Mouse (Mus musculus) midbrain, embryonic 16.5 days (tissue): ENCODE measurements around the gene Ccser1. TPM values are rescaled to one million over a fixed set of nuclear protein-coding genes. Genes with fewer than 3 reads are reported as not detected.

ENCODE experiments used
- ATAC-seq: fragments of 200-750 bp; cut with Nextera tagmentation; 2 replicates; pipeline ENCODE4 v1.8.0; 2017; ENCODE audit warnings: moderate TSS enrichment
- H3K27ac ChIP-seq: fragments of 300-500 bp; sonication (generic); 2 replicates; pipeline ENCODE4 v1.5.1; 2014; ENCODE audit warnings: mild to moderate bottlenecking, low read length, mixed read lengths
- H3K27me3 ChIP-seq: fragments of 300-500 bp; sonication (generic); 2 replicates; pipeline ENCODE4 v1.6.1; 2014; ENCODE audit warnings: low read depth, low read length, mixed read lengths; ENCODE audit not compliant: control insufficient read depth, insufficient read depth
- H3K36me3 ChIP-seq: fragments of 300-500 bp; sonication (generic); 2 replicates; pipeline ENCODE4 v1.6.1; 2014; ENCODE audit warnings: mild to moderate bottlenecking, low read length, moderate library complexity, mixed read lengths; ENCODE audit not compliant: control insufficient read depth, insufficient read depth
- H3K4me1 ChIP-seq: fragments of 300-500 bp; sonication (generic); 2 replicates; pipeline ENCODE4 v1.6.1; 2014; ENCODE audit warnings: mild to moderate bottlenecking, low read length, mixed read lengths; ENCODE audit not compliant: control insufficient read depth, insufficient read depth
- H3K4me2 ChIP-seq: fragments of 300-500 bp; sonication (generic); 2 replicates; pipeline ENCODE4 v1.6.1; 2014; ENCODE audit warnings: mild to moderate bottlenecking, low read length, mixed read lengths
- H3K4me3 ChIP-seq: fragments of 300-500 bp; sonication (generic); 2 replicates; pipeline ENCODE4 v1.5.1; 2014; ENCODE audit warnings: low read depth, mild to moderate bottlenecking, low read length, moderate library complexity, mixed read lengths
- H3K9ac ChIP-seq: fragments of 300-500 bp; sonication (generic); 2 replicates; pipeline ENCODE4 v1.6.1; 2014; ENCODE audit warnings: low read depth, low read length, mixed read lengths
- H3K9me3 ChIP-seq: fragments of 300-500 bp; sonication (generic); replicated peaks from 2 replicates; pipeline ENCODE4 v1.6.1; 2014; ENCODE audit warnings: mild to moderate bottlenecking, low read length, mixed read lengths; ENCODE audit not compliant: control insufficient read depth, poor library complexity, severe bottlenecking
- WGBS: fragments of 180-500 bp; shearing (Covaris S2); extraction: QIAGEN DNeasy Blood & Tissue Kit; methylation state at CpG from one replicate; pipeline ENCODE4 v1.1.7; 2014; 5-methylcytosine and 5-hydroxymethylcytosine counted together
- polyA plus RNA-seq: library from polyadenylated mRNA; unstranded; fragments of >200 nt; fragmentation: Nextera tagmentation; extraction: Ambion mirVana; gene quantifications from 2 replicates; pipeline ENCODE4 v1.2.1, GENCODE M21; 2015

The Ccser1 gene
- polyA plus RNA-seq, 1 experiment from 2014 or later, result 19.8 TPM

DNA sequence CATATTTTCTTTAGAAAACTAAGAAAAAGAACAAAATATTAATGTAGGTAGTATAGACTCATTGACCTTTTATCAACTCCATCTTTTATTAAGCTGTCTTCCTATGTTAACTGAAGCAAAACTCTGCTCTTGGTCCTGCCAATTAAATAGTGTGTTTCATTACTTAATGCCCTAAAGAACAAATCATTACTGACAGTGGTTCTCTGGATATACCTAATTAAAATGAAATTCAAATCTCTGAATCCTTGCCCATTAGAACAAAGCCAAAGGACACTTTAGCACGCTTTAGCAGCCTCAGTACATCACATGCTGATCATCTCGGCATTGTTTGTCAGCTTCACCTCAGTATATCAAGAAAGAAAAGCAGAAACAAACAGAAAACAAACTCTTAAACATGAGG is 952.4 kb downstream of the Ccser1 start:
- Histone ChIP-seq H3K4me3 (no peak overlapping the region), H3K4me1 (no peaks in the 10 kb centered on the region), H3K36me3 (no peaks in the 10 kb centered on the region), H3K27ac (no peak overlapping the region), H3K4me2 (no peak overlapping the region), H3K9ac (no peak overlapping the region), H3K27me3 (no peaks in the 10 kb centered on the region), H3K9me3 (no peaks in the 10 kb centered on the region)
- WGBS, result 68% methylated on average over 2 of the region's 2 CpGs
- ATAC-seq, result no peak

DNA sequence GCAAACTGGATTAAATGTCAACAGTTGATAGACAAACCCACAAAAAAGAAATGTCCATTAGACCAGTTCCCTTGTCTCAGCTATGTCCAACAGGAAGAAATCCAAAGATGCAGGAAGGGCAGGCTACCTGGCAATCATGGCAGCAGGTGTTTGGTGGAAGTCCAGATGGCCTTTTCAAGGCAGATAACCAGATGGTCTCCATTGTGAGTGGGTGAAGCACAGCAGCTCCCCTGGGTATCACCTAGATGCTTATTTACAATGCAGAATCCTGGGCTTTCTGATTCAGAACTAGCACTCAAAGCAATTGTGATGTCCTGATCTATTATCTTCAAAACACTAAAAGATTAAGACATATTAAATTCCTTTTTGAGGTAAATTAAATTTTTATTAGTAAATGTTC is 980.2 kb downstream of the Ccser1 start:
- ATAC-seq, result no peak
- no peaks in the 10 kb centered on the region for H3K4me1 ChIP-seq
- no peaks in the 10 kb centered on the region for H3K9me3 ChIP-seq
- no peak overlapping the region for H3K9ac ChIP-seq
- H3K27ac ChIP-seq, result no peak overlapping the region
- H3K4me2 ChIP-seq, result no peak overlapping the region
- H3K36me3 ChIP-seq, result no peaks in the 10 kb centered on the region
- H3K4me3 ChIP-seq, result no peak overlapping the region
- H3K27me3 ChIP-seq, result no peaks in the 10 kb centered on the region

DNA sequence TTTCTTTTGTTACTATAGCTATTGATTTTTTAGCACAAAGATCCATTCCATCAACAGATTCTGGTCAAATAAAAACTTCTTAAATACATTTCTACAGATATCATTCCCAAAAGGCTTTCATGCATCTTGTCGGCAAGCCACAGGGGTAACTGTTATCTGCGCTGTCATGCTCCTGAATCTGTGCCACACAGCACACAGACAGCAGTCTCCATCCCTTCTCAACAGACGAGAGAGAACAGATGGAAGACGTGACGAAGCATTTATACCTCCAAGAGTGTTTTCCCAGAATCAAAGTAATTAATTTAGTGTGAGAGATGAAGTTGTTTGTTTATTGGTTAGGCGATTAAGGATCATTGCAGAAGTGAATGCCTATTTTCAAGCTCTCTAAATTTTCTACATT is 982.5 kb downstream of the Ccser1 start:
- ATAC-seq, result no peak
- Histone ChIP-seq H3K27ac (no peak overlapping the region), H3K9ac (no peak overlapping the region), H3K9me3 (no peaks in the 10 kb centered on the region), H3K36me3 (no peaks in the 10 kb centered on the region), H3K27me3 (no peaks in the 10 kb centered on the region), H3K4me3 (no peak overlapping the region), H3K4me2 (no peak overlapping the region), H3K4me1 (no peaks in the 10 kb centered on the region)
- 60% methylated on average over 6 of the region's 6 CpGs for WGBS

DNA sequence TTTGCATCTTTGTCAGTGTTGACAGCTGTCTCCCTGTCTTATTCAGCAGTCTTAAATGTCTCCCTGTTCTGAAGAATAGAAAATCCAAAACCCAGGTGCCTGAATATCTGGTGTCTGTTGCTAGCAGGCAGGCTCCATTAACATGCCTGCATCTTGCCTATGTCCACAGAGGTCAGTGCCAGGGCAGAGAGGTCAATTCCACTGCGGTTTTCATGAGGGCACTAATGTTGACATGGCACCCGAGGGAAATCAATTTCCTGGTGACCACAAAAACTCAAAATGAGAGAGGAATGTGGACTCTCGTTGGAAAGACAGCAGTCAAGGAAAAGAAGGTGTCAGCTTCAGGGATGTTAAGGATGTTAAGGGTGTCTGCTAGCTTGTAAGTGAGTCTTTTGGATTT is 983.7 kb downstream of the Ccser1 start:
- Histone ChIP-seq H3K9ac (no peak overlapping the region), H3K36me3 (no peaks in the 10 kb centered on the region), H3K4me3 (no peak overlapping the region), H3K4me2 (no peak overlapping the region), H3K9me3 (no peaks in the 10 kb centered on the region), H3K27me3 (no peaks in the 10 kb centered on the region), H3K4me1 (no peaks in the 10 kb centered on the region), H3K27ac (no peak overlapping the region)
- ATAC-seq, result no peak
- WGBS, result 52% methylated on average over 3 of the region's 3 CpGs

DNA sequence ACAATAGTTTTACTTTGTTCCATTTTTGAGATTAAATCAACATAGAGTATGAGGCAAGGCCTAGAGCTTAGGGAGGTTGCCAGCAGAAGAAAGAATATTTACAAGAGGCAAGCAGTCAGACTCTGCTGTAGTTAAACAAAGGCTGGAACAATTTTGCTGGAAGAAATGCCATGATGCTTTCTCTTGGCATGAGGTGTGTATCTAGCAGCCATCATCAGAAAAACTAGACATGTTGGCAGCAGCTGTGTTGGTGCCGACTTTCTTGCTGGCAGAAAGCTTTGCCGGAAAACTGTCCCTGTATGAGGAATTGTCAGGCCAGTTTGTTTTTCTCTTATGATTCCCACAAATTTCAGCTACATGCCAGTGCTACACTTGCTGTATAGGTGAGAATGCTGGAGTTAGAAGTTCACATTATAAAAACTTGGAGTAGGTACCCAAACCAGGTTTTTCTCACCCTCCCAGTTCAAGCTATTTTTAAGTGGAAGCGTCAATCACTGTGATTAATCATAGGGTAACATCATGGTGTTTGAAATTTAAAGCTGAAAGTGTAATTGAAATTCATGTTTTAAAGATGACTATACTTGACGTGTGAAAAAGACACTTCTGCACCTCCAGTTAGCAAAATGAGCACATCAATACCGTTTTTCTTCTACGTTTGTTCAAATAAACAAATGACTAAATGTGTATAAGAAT is 1016.5 kb downstream of the Ccser1 start:
- Histone ChIP-seq H3K27me3 (no peaks in the 10 kb centered on the region), H3K4me2 (no peak overlapping the region), H3K4me1 (no peaks in the 10 kb centered on the region; the same call in 1 of the 2 replicates), H3K9me3 (no peaks in the 10 kb centered on the region), H3K27ac (no peak overlapping the region), H3K36me3 (no peaks in the 10 kb centered on the region), H3K4me3 (no peak overlapping the region), H3K9ac (no peak overlapping the region)
- WGBS, result 87% methylated on average over 6 of the region's 6 CpGs
- no peak for ATAC-seq

DNA sequence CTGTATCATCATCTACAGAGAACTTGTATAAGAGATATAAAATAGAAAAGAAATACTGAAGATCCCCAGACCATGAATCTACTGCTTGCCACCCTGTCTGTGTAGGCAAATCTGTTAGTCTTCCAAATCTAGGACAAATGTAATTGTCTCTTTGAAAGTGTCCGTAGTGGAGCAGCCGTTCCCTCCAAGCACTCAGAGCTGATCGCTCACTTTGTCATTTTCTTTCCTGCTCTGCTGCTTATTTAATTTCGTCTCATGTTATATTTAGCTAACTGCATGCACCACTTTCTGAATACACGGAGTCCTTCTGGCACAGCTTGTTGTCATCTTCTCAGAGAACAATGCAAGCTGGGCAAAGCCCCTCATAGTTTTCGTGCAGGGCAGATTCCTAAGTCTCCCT is 1018.6 kb downstream of the Ccser1 start:
- Histone ChIP-seq H3K9ac (no peak overlapping the region), H3K27ac (no peak overlapping the region), H3K4me1 (no peaks in the 10 kb centered on the region; the same call in 1 of the 2 replicates), H3K9me3 (no peaks in the 10 kb centered on the region), H3K27me3 (no peaks in the 10 kb centered on the region), H3K4me3 (no peak overlapping the region), H3K36me3 (no peaks in the 10 kb centered on the region), H3K4me2 (no peak overlapping the region)
- whole genome bisulfite sequencing, result 39% methylated on average over 6 of the region's 6 CpGs
- no peak for ATAC-seq

DNA sequence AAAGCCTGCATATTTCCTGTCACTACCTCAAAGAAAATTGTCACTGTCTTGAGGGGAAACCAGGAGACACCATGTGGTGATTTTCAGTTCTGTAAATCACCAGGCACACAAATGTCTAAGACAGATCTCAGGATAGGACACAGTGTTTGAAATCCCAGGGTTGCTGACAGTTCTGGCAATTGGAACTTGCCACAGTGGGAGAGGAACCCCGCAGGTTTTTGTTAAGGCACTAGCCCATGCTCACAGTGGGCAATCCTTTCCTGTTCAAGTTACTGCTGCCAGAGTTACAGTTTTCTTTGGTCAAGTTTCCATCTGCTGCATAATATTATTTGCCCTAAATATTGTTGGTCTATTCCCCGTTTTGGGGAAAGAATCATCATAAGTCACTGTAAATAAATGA is 1024.9 kb downstream of the Ccser1 start:
- 33% methylated on average over 2 of the region's 2 CpGs for WGBS
- Histone ChIP-seq H3K9me3 (no peaks in the 10 kb centered on the region), H3K4me1 (no peaks in the 10 kb centered on the region), H3K36me3 (no peaks in the 10 kb centered on the region), H3K9ac (no peak overlapping the region), H3K4me3 (no peak overlapping the region), H3K4me2 (no peak overlapping the region), H3K27ac (no peak overlapping the region), H3K27me3 (no peaks in the 10 kb centered on the region)
- ATAC-seq, result 0 out of 2 replicates have a peak, but pooled peaks have one; percentile 8

DNA sequence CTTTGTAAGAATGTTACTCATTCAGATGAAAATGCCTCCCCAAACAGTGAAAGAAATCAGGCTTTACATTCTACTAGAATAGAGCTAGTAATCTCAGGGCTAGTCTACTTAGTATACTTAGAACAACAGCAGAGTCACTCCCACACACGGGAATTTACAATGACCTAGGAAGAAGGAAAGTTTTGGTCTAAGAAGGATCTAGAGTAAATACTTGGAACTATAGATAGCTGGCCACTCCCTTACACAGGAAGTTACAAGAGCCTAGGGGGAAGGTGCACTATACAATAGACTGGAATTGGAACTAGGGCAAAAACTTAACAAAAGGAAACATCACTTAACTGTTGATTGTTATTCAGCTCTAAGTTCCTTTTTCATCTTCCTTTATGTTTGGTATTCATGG is 1041.7 kb downstream of the Ccser1 start:
- 38% methylated on average over 1 of the region's 1 CpGs for WGBS

DNA sequence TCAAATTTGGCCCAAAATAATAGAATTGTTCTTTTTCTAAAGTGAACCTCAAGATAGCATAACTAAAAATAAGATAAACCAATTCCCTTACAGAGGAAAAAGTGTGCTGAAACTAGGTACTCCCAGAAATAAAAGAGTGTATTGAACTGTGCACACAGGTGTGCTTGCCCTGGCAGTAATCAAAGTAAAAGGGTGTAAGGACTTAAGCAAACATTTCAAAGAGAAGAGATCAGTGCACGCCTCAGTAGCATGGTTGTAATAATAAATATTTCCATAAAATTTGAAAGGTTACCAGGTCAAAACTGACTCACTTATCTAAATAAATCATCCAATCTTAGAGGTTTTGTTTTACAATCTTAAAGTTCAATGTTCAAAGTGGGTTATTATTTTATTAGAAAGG is 1083.8 kb downstream of the Ccser1 start:
- H3K9ac ChIP-seq, result no peak overlapping the region
- no peak overlapping the region for H3K27ac ChIP-seq
- 70% methylated on average over 1 of the region's 1 CpGs for WGBS
- H3K9me3 ChIP-seq, result no peaks in the 10 kb centered on the region
- ATAC-seq, result no peak
- H3K36me3 ChIP-seq, result no peaks in the 10 kb centered on the region
- no peak overlapping the region for H3K4me3 ChIP-seq
- no peaks in the 10 kb centered on the region for H3K27me3 ChIP-seq
- H3K4me2 ChIP-seq, result no peak overlapping the region
- H3K4me1 ChIP-seq, result no peaks in the 10 kb centered on the region

More for the DNA sequence above, 1041.7 kb downstream of the Ccser1 start:
- H3K27ac ChIP-seq, result no peak overlapping the region
- no peak overlapping the region for H3K4me3 ChIP-seq
- H3K4me2 ChIP-seq, result no peak overlapping the region
- no peaks in the 10 kb centered on the region for H3K4me1 ChIP-seq
- H3K9ac ChIP-seq, result no peak overlapping the region
- H3K36me3 ChIP-seq, result no peaks in the 10 kb centered on the region
- no peaks in the 10 kb centered on the region for H3K9me3 ChIP-seq
- no peaks in the 10 kb centered on the region for H3K27me3 ChIP-seq
- no peak for ATAC-seq
